Mouse (Mus musculus): Measurements from ENCODE around the gene Clba1.
A peak's percentile ranks its signal among the peaks of the same experiment; 100 is the strongest.

Gene Clba1

GRCm38 (mm10) chr12:112823221-112823620 is 14.5 kb downstream of the Clba1 start:
- TF ChIP-seq CTCF (conservative IDR thresholded peaks at IDR 0.05; ENCODE audit: low read length) (no peak), POU5F1 (IDR thresholded peaks at IDR 0.05; ENCODE audit: borderline replicate concordance, low read length) (no peak), NANOG (IDR thresholded peaks at IDR 0.05; ENCODE audit: borderline replicate concordance, low read length) (no peak)
- peaks cover 99% of the 10 kb centered on the region for H3K4me1 ChIP-seq (replicated peaks; ENCODE audit: low read depth, low read length)
- H3K9me3 ChIP-seq (ENCODE audit: low read length) = no peaks in the 10 kb centered on the region
- H3K4me3 ChIP-seq (replicated peaks; ENCODE audit: low read length) = peak overlapping the region; percentile 6; the same call in 1 of the 2 replicates
- peaks cover 96% of the 10 kb centered on the region for H3K36me3 ChIP-seq (ENCODE audit: insufficient read depth, low read length)
- no peaks in the 10 kb centered on the region for H3K27me3 ChIP-seq (ENCODE audit: insufficient read depth, low read length)

GRCm38 (mm10) chr12:112825901-112826300 is 17.2 kb downstream of the Clba1 start:
- Histone ChIP-seq H3K9me3 (ENCODE audit: low read length) (no peaks in the 10 kb centered on the region), H3K4me1 (replicated peaks; ENCODE audit: low read depth, low read length) (peaks cover 84% of the 10 kb centered on the region), H3K4me3 (replicated peaks; ENCODE audit: low read length) (peak overlapping the region; percentile 97; the same call in 1 of the 2 replicates), H3K36me3 (ENCODE audit: insufficient read depth, low read length) (peaks cover 72% of the 10 kb centered on the region), H3K27me3 (ENCODE audit: insufficient read depth, low read length) (no peaks in the 10 kb centered on the region)
- no peak for TF ChIP-seq POU5F1 (IDR thresholded peaks at IDR 0.05; ENCODE audit: borderline replicate concordance, low read length)
- TF ChIP-seq NANOG (IDR thresholded peaks at IDR 0.05; ENCODE audit: borderline replicate concordance, low read length) = no peak

GRCm38 (mm10) chr12:112828501-112829243 is 19.9 kb downstream of the Clba1 start:
- peak overlapping the region; percentile 97 for H3K4me3 ChIP-seq (replicated peaks; ENCODE audit: low read length)

GRCm38 (mm10) chr12:112829244-112829864 is 20.6 kb downstream of the Clba1 start, which contains the start of gene Cdca4:
TSS of gene Cdca4 (minus strand) at chr12:112829423.
- Histone ChIP-seq H3K27me3 (ENCODE audit: insufficient read depth, low read length) (no peaks in the 10 kb centered on the region), H3K9me3 (ENCODE audit: low read length) (no peaks in the 10 kb centered on the region)

More at GRCm38 (mm10) chr12:112828501-112829243, 19.9 kb downstream of the Clba1 start:
- H3K9me3 ChIP-seq (ENCODE audit: low read length) = no peaks in the 10 kb centered on the region
- TF ChIP-seq CTCF (conservative IDR thresholded peaks at IDR 0.05; ENCODE audit: low read length) = no peak
- TF ChIP-seq POU5F1 (IDR thresholded peaks at IDR 0.05; ENCODE audit: borderline replicate concordance, low read length) = no peak
- no peak for TF ChIP-seq NANOG (IDR thresholded peaks at IDR 0.05; ENCODE audit: borderline replicate concordance, low read length)
- no peaks in the 10 kb centered on the region for H3K27me3 ChIP-seq (ENCODE audit: insufficient read depth, low read length)
- H3K4me1 ChIP-seq (replicated peaks; ENCODE audit: low read depth, low read length) = peaks cover 78% of the 10 kb centered on the region
- peaks cover 60% of the 10 kb centered on the region for H3K36me3 ChIP-seq (ENCODE audit: insufficient read depth, low read length)

GRCm38 (mm10) chr12:112830141-112830540 is 21.4 kb downstream of the Clba1 start:
- no peak for TF ChIP-seq POU5F1 (IDR thresholded peaks at IDR 0.05; ENCODE audit: borderline replicate concordance, low read length)
- no peak for TF ChIP-seq CTCF (conservative IDR thresholded peaks at IDR 0.05; ENCODE audit: low read length)
- TF ChIP-seq NANOG (IDR thresholded peaks at IDR 0.05; ENCODE audit: borderline replicate concordance, low read length) = no peak
- H3K9me3 ChIP-seq (ENCODE audit: low read length) = no peaks in the 10 kb centered on the region
- H3K36me3 ChIP-seq (ENCODE audit: insufficient read depth, low read length) = peaks cover 45% of the 10 kb centered on the region
- peaks cover 63% of the 10 kb centered on the region for H3K4me1 ChIP-seq (replicated peaks; ENCODE audit: low read depth, low read length)
- H3K4me3 ChIP-seq (replicated peaks; ENCODE audit: low read length) = peak overlapping the region; percentile 88
- no peaks in the 10 kb centered on the region for H3K27me3 ChIP-seq (ENCODE audit: insufficient read depth, low read length)

More at GRCm38 (mm10) chr12:112829244-112829864, 20.6 kb downstream of the Clba1 start, which contains the start of gene Cdca4:
- TF ChIP-seq NANOG (IDR thresholded peaks at IDR 0.05; ENCODE audit: borderline replicate concordance, low read length) (no peak), POU5F1 (IDR thresholded peaks at IDR 0.05; ENCODE audit: borderline replicate concordance, low read length) (no peak), CTCF (conservative IDR thresholded peaks at IDR 0.05; ENCODE audit: low read length) (no peak)
- H3K36me3 ChIP-seq (ENCODE audit: insufficient read depth, low read length) = peaks cover 53% of the 10 kb centered on the region
- peak within 1 kb of the TSS; percentile 97 for H3K4me3 ChIP-seq (replicated peaks; ENCODE audit: low read length)
- peaks cover 71% of the 10 kb centered on the region for H3K4me1 ChIP-seq (replicated peaks; ENCODE audit: low read depth, low read length)

GRCm38 (mm10) chr12:112830570-112830969 is 21.8 kb downstream of the Clba1 start:
- Histone ChIP-seq H3K4me1 (replicated peaks; ENCODE audit: low read depth, low read length) (peaks cover 59% of the 10 kb centered on the region), H3K27me3 (ENCODE audit: insufficient read depth, low read length) (no peaks in the 10 kb centered on the region), H3K4me3 (replicated peaks; ENCODE audit: low read length) (peak overlapping the region; percentile 88), H3K9me3 (ENCODE audit: low read length) (no peaks in the 10 kb centered on the region), H3K36me3 (ENCODE audit: insufficient read depth, low read length) (peaks cover 42% of the 10 kb centered on the region)
- no peak for TF ChIP-seq CTCF (conservative IDR thresholded peaks at IDR 0.05; ENCODE audit: low read length)
- TF ChIP-seq NANOG (IDR thresholded peaks at IDR 0.05; ENCODE audit: borderline replicate concordance, low read length) = no peak
- no peak for TF ChIP-seq POU5F1 (IDR thresholded peaks at IDR 0.05; ENCODE audit: borderline replicate concordance, low read length)

GRCm38 (mm10) chr12:112832411-112832810 is 23.7 kb downstream of the Clba1 start:
- Histone ChIP-seq H3K4me1 (replicated peaks; ENCODE audit: low read depth, low read length) (peaks cover 41% of the 10 kb centered on the region), H3K9me3 (ENCODE audit: low read length) (no peaks in the 10 kb centered on the region), H3K4me3 (replicated peaks; ENCODE audit: low read length) (peak overlapping the region; percentile 41; the same call in 1 of the 2 replicates), H3K36me3 (ENCODE audit: insufficient read depth, low read length) (peaks cover 23% of the 10 kb centered on the region), H3K27me3 (ENCODE audit: insufficient read depth, low read length) (no peaks in the 10 kb centered on the region)
- TF ChIP-seq POU5F1 (IDR thresholded peaks at IDR 0.05; ENCODE audit: borderline replicate concordance, low read length) = no peak
- TF ChIP-seq NANOG (IDR thresholded peaks at IDR 0.05; ENCODE audit: borderline replicate concordance, low read length) = no peak
- no peak for TF ChIP-seq CTCF (conservative IDR thresholded peaks at IDR 0.05; ENCODE audit: low read length)

- peaks cover 13% of the 10 kb centered on the region for H3K36me3 ChIP-seq (ENCODE audit: insufficient read depth, low read length)
- no peak for TF ChIP-seq POU5F1 (IDR thresholded peaks at IDR 0.05; ENCODE audit: borderline replicate concordance, low read length)
- no peak for TF ChIP-seq NANOG (IDR thresholded peaks at IDR 0.05; ENCODE audit: borderline replicate concordance, low read length)
- no peak for TF ChIP-seq CTCF (conservative IDR thresholded peaks at IDR 0.05; ENCODE audit: low read length)
- no peak overlapping the region for H3K4me3 ChIP-seq (replicated peaks; ENCODE audit: low read length)
- no peaks in the 10 kb centered on the region for H3K9me3 ChIP-seq (ENCODE audit: low read length)
- peaks cover 35% of the 10 kb centered on the region for H3K4me1 ChIP-seq (replicated peaks; ENCODE audit: low read depth, low read length)
- no peaks in the 10 kb centered on the region for H3K27me3 ChIP-seq (ENCODE audit: insufficient read depth, low read length)
Measured at GRCm38 (mm10) chr12:112833527-112833926, 24.8 kb downstream of the Clba1 start.

Measured in E14TG2a.4 (cell line).